Mouse (Mus musculus): ENCODE data around the gene Krtap5-3. TPM values are rescaled to one million over a fixed set of nuclear protein-coding genes. Genes with fewer than 3 reads are reported as not detected.

The Krtap5-3 gene
- not detected for total RNA-seq (2023)

GRCm38 (mm10) chr7:142201064-142201463 lies at the start of gene Krtap5-3:
TSS of gene Krtap5-3 (plus strand) at chr7:142201364.

GRCm38 (mm10) chr7:142157013-142157412 lies 44.2 kb upstream of the Krtap5-3 start, which contains the start of gene Gm29735:
TSS of gene Gm29735 (minus strand) at chr7:142157113.

GRCm38 (mm10) chr7:142165639-142166038 lies 35.5 kb upstream of the Krtap5-3 start, which contains the start of gene Gm4553:
TSS of gene Gm4553 (minus strand) at chr7:142165739.

GRCm38 (mm10) chr7:142175905-142176304 lies 25.3 kb upstream of the Krtap5-3 start, which contains the start of gene Krtap5-2:
TSS of gene Krtap5-2 (minus strand) at chr7:142176005.

GRCm38 (mm10) chr7:142190289-142190688 lies 10.9 kb upstream of the Krtap5-3 start, which contains the start of gene Gm10153:
TSS of gene Gm10153 (minus strand) at chr7:142190389.

GRCm38 (mm10) chr7:142211559-142211958 lies 10.4 kb downstream of the Krtap5-3 start, which contains the start of gene Gm7579:
TSS of gene Gm7579 (plus strand) at chr7:142211859.

GRCm38 (mm10) chr7:142229871-142230270 lies 28.7 kb downstream of the Krtap5-3 start, which contains the start of gene Krtap5-5:
TSS of gene Krtap5-5 (minus strand) at chr7:142229971.

GRCm38 (mm10) chr7:142240978-142241377 lies 39.8 kb downstream of the Krtap5-3 start, which contains the start of gene Gm40460:
TSS of gene Gm40460 (minus strand) at chr7:142241078.

Other genes with a start within 250 kb of the Krtap5-3 start
- 10 to 100 TPM; 51.1 to 64.6 TPM for gene Mob2, start 140.3 kb upstream of the Krtap5-3 start, total RNA-seq (2023)
- 1 to 10 TPM in 1 of 2 experiments, under 1 TPM in 1; 0.44 to 1.4 TPM for gene Dusp8, start 105.5 kb upstream of the Krtap5-3 start, total RNA-seq (2023)
- not detected for gene Gm45618, start 80.6 kb upstream of the Krtap5-3 start, total RNA-seq (2023)
- gene Gm39115, start 65.3 kb upstream of the Krtap5-3 start, total RNA-seq (2023): not detected
- gene Gm45337, start 56.8 kb upstream of the Krtap5-3 start, total RNA-seq (2023): not detected
- gene Gm29735, start 44.3 kb upstream of the Krtap5-3 start, total RNA-seq (2023): not detected
- gene Gm4553, start 35.6 kb upstream of the Krtap5-3 start, total RNA-seq (2023): not detected
- gene Krtap5-2, start 25.4 kb upstream of the Krtap5-3 start, total RNA-seq (2023): not detected
- not detected for gene Gm10153, start 11.0 kb upstream of the Krtap5-3 start, total RNA-seq (2023)
- gene Gm7579, start 10.5 kb downstream of the Krtap5-3 start, total RNA-seq (2023): not detected
- gene Krtap5-5, start 28.6 kb downstream of the Krtap5-3 start, total RNA-seq (2023): not detected
- not detected for gene Gm40460, start 39.7 kb downstream of the Krtap5-3 start, total RNA-seq (2023)
- not detected for gene Gm2431, start 57.0 kb downstream of the Krtap5-3 start, total RNA-seq (2023)
- gene Gm4559, start 73.0 kb downstream of the Krtap5-3 start, total RNA-seq (2023): not detected
- gene Krtap5-1, start 95.8 kb downstream of the Krtap5-3 start, total RNA-seq (2023): not detected
- gene Krtap5-4, start 102.2 kb downstream of the Krtap5-3 start, total RNA-seq (2023): not detected
- 10 to 100 TPM; 17.0 to 21.9 TPM for gene Ifitm10, start 172.4 kb downstream of the Krtap5-3 start, total RNA-seq (2023)
- 10 to 100 TPM in 1 of 2 experiments, 1 to 10 TPM in 1; 2.6 to 11.5 TPM for gene Gm49369, start 181.3 kb downstream of the Krtap5-3 start, total RNA-seq (2023)
- gene Ctsd, start 186.7 kb downstream of the Krtap5-3 start, total RNA-seq (2023): 100 to 1,000 TPM; 244 to 275 TPM
- not detected for gene Syt8, start 233.5 kb downstream of the Krtap5-3 start, total RNA-seq (2023)
- not detected for gene Tnni2, start 240.4 kb downstream of the Krtap5-3 start, total RNA-seq (2023)

Data from T-cell, adult 66 days (primary cell).